Mouse (Mus musculus) testis, postnatal 10 days (tissue): ENCODE measurements around the gene Engase.

Experiments used
- DNase-seq: peaks from one replicate; pipeline ENCODE4 v3.0.0; 2021; ENCODE audit warnings: low spot score

Engase gene

DNA sequence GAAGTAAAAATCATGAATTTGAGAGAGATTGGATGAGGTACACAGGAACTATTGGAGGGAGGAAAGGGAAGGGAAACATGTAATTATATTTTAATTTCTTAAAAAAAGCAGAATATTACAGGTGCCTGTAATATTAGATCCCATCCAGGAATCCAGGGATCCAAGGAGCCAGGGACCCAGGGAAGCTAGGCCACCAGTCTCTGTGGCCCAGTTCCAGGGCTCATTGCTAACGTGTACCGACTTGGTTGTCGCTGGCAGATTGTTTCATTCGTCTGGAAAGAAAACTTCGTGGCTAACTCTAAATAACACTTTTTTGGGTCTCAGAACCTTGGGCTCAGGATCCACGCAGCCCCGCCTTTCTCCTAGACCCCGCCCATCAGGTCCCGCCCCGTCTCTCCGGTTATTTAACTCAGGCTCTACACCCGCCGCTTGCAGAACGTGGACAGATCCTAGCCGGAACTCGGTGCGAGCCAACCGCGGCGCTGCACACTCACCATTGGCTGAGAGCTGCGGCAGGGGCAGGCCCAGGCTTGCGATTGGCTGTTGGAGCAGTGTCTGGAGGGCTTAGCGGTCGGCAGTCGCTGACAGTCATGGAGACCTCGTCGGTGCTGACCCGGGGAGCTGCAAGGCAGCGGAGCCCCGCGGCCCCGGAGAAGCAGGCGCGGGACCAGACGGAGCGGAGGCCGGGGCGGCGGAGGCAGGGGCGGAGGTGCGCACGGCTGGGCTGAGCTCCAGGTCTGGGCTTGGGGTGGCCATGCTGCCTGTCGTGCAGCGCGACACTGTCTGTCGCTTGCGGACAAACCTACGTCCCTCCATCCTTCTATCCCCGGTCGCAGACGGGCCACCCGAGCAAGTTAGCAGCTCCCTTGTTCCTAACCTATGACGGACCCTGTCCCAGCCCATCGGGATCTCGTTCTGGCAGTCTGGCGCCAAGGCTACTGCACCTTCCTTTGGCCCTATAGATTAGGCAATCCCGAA, at the start of gene Engase:
Engase (plus strand) TSS at position 434 of the 978 bp plus-strand sequence.
- DNase-seq: peak; percentile 94

DNA sequence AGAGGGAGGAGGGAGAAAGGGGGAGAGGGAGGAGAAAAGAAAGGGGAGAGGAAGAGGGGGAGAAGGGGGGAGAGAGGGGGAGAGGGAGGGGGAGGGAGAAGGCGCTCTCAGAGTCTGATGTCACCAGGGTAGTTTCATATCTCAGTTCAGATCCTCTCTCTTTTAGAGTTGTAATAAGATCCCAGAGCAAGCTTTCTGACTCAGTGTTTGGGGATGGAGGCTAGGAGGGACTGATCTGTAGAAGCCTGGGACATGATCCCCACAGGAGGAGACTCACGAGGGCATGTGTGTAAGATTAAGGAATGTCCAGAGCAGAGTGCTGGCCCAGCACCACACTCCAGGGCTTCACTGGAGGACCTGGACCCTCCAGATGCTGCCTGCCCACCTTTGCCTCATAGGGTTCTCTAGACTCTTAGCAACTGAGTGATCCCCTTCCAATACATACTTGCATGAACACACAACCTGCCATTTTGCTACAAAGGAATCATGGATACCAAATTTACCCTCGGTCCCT, 49.3 kb upstream of the Engase start:
- no peak for DNase-seq

DNA sequence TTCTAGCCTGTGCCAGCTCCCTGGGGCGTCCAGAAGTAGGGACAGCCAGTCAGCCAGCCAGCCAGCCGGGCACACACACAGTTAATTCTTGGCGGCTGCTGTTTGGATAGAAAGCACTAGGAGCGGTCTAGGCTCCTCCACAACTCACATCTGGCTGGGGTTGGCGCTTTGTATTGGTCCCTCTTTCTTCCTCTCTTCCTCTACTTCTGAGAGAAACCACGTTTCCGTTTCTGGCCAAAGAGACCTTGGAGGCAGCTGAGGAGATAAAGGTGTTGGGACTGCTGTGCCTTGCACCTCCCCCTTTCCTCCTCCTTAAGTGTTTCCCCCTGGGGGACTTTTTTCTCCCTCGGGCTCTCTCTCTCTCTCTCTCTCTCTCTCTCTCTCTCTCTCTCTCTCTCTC, 48.6 kb upstream of the Engase start, which contains the start of gene C1qtnf1:
C1qtnf1 (plus strand) TSS at position 218 of the 400 bp plus-strand sequence.
- no peak for DNase-seq

DNA sequence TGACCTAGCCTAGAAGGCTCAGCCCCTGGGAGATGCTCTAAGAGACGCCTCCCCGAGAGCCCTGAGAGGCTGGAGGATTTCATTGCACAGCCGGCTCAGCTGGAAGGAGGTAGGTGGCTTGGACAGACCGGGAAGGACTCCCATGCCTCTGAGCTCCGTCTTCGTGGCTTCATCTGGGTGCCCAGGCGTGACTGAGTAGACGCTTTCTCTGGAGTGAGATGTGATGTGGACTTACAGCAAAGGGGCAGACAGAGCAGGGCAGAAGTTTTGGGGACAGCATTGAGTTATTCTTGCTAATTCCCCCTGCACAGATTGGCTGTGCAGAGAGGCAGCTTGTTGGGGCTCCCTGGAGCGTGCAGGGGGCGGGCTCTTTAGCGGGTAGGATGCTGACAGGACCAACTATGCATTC, 48.2 kb upstream of the Engase start:
- DNase-seq: no peak

DNA sequence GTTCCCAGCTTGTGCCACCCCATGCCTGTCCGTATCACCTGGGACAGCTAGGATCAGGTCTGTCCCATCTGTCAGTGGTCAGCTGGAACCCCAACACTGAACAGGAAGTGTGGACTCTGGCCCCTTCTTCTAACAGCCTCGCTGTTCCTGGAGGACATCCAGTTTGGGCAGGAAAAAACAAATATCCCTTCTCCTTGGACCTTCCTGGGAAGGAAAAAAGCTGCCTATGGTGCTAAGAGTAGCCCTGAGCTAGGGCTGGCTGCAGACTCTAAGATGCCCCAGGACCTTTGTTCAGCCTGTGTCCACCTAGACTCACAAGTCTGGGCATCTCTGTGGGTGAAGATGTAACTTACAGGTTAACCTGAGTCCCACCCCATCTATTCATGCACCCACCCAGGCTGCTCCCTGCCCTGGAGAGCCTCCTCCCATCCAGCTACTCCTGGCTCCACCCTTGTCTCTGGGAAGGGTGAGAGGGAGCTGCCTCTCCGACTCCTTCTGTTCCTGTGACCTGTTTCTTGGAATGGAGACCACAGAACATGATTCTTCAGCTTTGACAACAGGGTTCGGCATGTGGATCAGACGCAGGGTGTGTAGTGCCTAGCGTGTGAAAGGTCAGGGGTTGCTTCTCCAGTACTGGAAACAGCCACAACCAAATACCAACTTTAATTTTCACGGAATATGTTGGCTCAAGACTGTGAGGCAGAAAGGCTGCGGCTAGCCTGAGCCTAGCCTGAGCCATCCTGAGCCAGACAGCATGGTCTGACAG, 47.5 kb upstream of the Engase start:
- no peak for DNase-seq

DNA sequence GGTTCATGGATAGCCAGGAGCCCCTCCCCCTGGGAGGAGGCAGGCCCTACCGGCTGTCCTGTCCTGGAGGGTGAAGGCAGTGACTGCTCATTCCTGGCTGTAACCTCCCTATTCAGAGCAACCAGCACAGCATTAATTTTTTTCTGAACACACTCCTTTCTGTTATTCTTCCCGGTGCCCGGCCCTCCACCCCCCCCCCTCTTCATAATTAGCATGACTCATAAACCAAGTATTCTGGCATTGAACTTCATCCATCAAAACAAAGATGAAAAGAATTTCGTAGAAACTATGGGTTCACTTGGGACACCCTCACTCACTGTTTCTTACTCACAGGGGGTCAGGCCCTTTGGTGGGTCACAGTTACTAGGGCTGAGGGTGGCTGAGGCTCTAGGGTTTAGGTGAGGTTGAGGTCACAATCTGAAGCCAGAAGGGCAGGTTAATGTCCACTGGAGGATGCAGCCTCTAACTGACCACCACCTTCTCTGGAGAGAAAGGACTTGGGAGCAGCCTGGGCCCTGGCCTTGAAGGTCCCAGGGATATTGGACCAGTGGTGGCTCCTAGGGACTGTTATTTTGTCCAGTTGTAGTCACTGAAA, 46.2 kb upstream of the Engase start:
- no peak for DNase-seq

DNA sequence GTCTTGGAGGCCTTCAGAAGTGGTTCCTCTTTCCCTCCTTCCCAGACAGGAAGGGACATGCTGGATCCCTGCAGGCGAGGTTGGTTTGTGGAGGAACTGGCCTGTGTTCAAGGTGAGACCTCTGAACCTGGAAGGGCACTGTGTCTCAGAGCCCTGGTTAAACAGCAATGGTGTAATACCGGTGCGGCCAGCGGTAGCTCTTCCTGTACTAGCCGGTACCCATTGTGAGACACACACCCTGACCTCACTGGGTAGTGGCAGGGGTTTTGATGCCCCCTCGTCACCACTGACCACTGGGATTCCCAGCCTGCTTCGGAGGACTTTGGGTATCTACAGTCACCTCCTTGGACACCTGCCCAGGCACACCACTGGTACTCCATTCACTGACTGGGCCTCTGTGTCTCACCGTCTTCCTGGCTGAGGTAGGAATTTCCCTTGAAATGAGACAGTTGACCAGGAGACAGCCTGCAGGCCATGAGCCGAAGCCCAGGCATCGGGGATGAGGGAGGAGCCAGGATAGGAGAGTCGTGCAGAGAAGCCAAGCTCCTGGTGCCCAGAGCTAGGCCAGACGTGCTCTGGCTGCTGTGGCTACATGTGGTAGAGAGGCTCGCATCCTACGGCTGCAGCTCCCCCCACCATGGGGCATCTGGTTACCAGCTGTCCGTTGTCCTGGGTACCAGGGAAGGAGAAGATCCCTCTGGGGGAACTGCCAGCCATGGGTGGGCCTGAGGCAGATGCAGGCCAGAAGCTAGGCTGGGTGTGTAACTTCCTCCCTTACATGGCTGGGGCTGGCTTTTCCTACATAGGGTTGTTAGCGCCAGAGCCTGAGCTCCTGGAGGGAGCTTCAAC, 45.3 kb upstream of the Engase start:
- no peak for DNase-seq

DNA sequence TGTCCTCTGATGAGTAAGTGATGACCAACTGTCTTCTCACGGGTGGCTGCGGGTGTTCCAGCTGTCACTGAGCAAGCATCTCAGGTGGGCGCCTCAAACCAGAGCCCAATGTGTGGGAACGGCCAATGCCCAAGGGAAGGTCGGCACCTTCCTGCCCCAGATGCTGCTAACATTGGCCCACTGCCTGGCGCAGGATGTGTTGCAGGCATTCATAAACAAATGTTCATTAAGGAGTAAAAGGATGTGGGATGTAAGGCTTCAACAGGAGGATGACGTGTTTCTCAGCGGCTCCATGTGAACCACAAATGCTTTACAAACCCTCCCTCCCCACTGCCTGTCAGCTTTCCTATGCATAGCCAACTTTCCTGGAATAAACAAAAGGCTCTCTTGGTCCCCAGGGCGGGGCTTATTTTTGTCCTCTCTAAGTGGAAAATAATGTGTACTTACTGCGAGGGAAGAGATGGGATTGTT, 43.2 kb upstream of the Engase start:
- no peak for DNase-seq

DNA sequence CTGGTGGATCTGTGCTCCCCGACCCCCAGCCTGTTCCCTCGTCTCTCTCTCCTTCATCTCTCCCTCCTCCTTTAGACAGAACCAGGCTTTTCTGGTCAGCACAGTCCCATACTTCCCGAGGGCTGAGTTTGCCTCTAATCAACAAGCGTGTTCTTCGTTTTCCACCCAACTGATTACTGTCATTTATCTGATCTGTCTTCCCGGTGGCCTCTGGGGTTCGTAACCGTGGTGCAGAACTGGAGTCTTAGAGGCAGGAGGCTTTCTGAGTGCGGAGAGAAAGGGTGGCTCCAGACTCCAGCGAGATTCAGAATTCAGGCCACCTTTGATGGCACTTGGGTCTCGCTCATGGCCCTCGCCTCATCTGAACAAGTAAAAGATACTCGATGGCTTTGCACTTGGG, 42.5 kb upstream of the Engase start:
- DNase-seq: no peak

DNA sequence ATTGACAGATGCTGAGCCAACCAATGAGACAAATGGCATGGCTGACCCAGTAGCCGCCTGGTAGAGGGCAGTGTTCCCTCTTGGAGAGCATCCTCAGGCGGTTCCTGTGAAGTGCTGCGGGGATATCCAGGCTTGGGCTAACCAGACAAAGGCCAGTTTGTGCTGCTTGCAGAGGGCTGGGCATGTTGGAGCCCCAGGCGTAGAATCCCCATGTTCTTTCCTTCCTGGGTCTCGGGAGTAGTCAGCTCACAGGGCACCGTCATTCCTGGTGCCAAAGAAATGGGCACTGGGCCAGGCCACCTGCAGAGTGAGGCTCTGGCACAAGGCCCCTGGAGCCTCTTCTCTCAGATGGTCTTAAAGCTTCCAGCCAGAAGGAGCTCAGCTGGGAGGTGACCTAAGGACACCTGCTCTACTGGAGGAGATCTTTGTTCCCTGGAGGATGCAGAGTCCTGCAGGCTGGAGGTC, 40.1 kb upstream of the Engase start:
- DNase-seq: no peak

DNA sequence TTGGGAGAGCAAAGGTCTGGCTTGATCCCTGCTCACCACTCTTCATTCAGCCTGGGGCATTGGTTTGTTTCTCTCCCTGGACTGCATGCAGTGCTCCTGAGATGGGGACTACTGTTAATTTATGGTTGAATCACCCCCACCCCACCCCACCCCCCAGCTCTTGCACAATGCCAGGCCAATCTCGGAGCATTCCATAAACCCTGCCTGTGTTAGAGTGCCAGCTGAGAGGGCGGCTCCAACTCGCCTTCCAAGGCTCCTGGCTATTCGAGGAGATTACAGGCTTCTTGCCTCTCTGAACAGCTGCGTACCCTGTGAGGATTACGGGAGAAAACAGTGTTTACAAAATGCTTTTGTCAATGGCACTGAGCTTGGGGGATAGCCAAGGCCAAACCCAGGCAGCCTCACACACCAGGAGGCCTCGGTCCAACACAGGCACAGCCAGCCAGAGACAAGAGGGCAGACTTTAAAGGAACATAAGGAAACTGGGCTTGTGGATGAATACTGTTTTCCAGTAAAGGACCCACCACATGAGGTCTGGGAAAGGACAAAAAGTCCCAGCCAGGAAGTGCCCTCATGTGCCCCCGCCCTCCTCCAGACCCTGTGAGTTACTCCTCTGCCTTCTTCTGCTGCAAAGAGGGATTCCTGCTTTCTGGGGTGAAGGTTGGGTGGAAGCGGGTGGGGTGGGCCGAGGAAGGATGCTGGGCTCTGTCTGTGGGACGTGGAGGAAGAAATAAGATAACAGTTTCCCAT, 37.8 kb upstream of the Engase start:
- DNase-seq: no peak

DNA sequence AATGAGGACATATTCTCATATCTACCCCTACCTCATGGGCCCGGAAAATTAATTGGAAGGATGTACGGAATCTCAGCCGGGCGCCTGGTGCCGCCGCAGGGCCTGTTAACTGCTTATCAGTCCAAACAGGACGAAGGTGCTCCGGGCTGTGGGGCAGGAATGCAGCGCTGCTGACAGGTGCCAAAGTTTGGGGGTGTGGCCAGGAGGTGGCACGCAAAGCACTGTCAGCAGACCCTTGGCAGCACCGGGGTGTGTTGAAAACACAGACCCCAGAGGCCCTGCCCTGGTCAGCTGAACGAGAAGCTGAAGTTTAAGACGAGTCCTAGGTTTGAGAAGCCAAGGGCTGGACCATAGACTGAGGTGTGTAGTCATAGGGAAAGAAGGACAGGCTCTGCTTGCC, 33.9 kb upstream of the Engase start:
- DNase-seq: no peak

DNA sequence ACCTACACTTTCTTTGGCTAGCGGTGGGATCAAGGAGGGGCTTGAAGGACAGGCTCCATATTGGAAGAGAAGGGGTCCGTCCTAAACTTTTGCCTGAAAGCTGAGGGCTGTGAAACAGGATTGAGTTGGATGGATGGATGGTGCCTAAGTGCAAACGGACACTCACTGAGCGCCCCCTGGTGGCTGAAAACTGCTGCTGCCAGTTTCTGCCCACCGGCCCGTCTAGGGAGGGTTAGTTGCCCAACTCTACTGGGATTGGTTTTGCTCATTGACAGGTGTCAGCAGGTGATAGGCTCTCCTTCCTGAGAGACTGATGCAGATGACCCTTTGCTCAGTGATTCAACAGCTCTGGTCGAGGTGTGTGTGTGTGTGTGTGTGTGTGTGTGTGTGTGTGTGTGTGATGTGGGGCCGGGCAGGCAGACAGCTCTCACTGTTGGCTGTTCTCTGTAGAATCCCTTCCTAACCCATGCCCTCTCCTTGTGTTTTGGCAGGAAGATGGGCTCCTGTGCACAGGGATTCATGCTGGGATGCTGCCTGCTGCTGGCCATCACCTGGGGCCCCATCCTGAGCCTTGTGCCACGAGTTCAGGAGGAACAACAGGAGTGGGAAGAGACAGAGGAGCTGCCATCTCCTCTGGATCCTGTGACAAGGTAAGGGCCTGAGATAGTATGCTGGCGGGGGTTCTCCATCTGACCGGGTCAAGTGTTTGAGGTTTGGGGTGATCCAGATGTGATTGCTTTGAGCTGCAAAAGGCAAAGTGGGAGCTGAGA, 33.2 kb upstream of the Engase start:
- DNase-seq: peak; percentile 92

DNA sequence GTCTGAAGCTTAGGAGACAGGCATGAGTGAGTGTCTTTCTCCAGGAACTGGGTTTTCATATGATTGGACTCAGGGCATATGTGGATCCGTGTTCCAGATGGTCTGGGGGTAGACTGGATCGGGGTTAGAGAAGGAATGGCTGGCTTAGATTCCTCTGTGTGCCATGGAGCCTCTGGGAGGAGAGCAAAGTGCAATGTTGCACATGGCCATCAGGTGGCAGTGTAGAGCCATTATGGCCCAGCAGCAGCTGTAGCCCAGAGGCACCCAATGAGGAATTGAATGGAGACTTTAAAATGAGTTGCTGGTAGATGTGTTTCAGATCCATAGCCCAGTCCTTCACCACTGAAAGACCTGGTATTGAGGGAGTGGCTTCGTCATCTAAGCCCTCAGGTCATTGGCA, 30.8 kb upstream of the Engase start:
- peak; percentile 80 for DNase-seq

DNA sequence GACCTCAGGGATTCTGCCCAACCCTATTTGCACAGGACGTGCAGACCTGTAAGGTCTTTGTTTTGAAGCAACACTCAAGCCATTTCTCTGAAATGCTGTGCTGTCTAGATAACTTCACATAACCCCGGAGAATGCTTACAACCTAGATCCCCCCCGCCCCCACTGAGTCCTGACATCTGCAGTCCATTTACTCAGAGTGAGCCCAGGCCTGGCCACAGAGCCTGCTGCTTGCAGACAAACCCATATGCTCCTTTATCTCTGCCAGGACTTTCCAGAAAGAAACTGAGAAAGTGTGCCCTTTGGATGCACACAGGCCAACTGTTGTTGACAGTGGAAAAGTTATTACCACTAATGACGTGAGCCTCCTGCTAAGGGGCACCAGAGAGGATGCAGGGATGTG, 29.3 kb upstream of the Engase start:
- no peak for DNase-seq

DNA sequence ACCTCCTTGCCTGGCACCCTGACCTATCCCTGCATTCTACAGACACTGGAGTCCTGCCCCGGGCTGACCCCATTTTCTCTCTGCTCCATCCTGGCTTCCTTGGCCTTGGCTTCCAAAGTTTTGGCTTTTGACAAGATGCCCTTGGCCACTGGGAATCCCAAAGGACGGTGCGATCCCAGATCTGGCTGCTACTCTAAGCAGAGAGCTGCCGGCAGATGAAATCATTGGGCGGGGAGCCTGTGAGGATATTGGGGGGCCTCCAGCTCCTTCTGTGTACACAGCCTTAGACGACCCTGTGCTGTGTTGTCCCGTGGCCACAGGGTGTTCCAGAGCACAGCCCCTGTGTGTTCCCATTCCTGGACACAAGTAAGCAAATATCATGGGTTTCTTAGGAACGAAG, 28.2 kb upstream of the Engase start:
- DNase-seq: no peak

DNA sequence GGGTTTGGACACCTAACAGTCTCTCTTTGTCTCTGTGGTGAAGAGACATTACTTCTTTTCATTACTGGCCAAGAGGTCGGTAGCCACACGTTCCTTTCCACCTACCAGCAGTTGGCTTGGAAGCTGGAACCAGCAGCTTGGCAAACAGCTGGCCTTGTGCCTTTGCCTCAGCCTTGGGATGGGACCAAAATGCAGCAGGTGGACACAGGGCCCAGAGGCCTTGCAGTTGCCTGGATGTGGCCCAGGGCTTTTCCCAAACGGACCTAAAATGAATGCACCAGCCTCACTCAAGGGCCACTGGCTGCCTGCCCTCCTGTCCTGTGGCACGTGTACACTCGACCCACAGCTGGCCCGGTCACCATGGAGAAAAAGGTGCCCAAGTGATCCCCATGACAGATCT, 25.4 kb upstream of the Engase start:
- no peak for DNase-seq

DNA sequence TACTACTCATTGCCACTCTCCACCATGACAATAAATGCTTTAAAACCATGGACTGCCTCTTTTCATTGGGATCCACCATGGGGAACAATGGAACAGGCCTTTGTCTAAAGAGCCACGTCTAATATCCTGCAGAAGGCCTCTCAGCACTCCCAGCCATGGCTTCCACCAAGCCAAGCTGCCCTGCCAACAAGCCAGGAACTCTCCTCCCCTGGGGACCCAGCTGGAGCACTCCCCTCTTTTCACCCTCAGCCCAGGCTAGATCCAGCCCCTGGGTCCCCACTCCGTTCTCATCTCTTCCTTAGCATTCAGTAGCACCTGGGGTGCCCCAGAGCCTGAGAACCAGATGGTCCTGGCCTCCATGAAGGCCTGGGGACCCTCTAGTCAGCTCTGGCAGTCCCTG, 23.7 kb upstream of the Engase start:
- no peak for DNase-seq

DNA sequence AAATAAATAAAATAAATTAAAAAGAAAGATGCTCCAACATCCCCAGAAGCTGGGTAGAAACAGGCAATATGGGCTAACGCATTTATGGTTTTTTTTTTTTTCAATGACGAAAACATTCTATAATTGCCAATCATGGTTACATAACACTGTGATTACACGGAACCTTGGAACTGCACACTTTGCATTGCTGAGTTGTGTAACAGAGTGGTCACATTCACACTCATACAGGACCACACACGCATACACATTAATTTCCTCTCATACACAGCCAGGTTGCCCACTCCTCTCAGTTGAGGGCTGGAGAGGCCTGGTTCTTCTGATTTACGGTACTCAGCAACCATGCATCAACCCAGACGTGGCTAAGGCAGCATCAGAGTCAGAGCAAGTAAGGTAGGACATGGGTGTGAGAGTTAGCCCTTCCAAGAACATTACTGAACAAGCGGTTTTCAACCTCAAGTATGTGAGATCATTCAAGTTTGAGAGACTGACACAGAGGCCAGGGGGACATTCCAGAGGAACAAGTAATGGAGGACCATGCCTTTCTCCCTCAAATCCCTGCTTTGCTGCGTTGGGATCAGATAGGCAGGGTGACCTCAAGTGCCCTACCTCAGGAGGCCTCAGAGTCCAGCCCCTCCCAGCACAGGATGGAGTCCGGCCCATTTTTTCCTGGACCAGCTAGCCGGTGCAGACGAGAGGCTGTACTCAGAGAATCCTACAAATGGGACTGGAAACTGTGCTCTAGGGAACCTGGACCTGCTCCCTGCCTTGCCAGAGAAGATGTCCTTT, 22.6 kb upstream of the Engase start:
- DNase-seq: no peak
